Mouse (Mus musculus): Measurements from ENCODE around the gene Lrrc52.
A peak's percentile ranks its signal among the peaks of the same experiment; 100 is the strongest.

Lrrc52 gene

GRCm38 (mm10) chr1:167466765-167467426 is at the start of gene Lrrc52:
Gene Lrrc52 (minus strand): TSS chr1:167466780.
- peak; percentile 21 for DNase-seq (ENCODE audit: low read depth, low spot score)

GRCm38 (mm10) chr1:167511621-167512020 is 45.0 kb upstream of the Lrrc52 start:
- no peak for DNase-seq (ENCODE audit: low read depth, low spot score)

DNA sequence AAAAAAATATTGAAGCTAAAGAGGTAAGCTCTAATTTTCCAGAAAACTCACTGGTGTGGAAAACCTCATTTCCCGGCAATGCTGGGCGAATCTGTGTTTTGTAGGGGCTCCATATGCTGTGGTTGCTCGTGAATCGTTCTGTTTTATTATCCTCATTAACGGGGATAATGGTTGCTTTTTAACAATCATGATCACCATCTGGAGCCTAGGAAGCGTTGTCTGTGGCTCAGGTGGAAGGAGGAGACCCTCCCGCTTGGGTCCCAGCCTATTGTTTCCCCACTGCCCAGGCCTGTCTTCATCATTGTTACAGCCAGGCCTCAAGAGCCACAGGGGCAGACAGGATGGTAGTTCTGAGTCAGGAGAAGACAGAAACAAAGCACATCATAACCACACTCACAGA is 39.5 kb upstream of the Lrrc52 start:
- no peak for DNase-seq (ENCODE audit: low read depth, low spot score)

GRCm38 (mm10) chr1:167505427-167505826 is 38.8 kb upstream of the Lrrc52 start:
- DNase-seq (ENCODE audit: low read depth, low spot score) = peak; percentile 15

- DNase-seq (ENCODE audit: low read depth, low spot score) = no peak
These were observed 32.7 kb upstream of the Lrrc52 start for GRCm38 (mm10) chr1:167499097-167499850.

DNA sequence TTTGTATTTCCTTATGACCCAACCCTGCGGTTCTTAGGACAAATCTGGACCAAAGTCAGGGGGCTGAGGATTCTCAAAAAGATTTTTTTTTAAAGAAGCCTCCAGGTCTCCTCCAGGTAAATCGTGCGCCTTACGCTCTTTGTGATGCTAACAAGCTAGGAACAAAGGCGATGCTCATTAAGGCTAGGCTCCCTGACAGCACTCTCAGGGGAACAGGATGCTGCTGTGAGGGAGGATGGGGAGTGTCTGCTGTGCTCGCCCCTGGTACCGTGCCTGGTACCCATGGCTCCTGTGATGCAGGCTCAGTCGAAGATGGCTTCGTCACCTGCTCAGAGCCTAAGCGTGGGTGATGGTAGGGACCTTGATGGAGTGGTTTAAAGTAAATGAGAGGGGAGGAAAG is 31.4 kb upstream of the Lrrc52 start:
- peak; percentile 64 for DNase-seq (ENCODE audit: low read depth, low spot score)

GRCm38 (mm10) chr1:167497560-167497959 is 31.0 kb upstream of the Lrrc52 start:
- DNase-seq (ENCODE audit: low read depth, low spot score) = peak; percentile 41

DNA sequence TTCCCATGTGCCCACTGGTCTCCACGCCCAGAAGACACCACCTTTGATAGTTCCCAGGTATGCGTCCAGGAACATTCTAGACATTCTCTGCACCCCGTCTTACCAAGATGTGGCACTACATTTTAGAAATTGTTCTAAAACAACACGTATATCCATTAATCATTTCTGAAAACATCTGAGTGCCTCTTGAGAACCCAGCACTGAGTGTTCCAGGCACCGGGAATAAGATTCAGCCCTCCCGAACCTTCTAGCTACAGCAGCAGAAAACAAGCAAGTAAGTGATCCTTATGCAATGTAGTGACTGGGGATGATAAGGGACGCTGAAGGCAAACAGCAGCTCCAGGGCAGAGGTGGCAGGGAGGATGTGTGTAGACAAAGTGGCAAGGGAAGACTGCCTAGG is 24.9 kb upstream of the Lrrc52 start:
- no peak for DNase-seq (ENCODE audit: low read depth, low spot score)

GRCm38 (mm10) chr1:167487933-167488332 is 21.4 kb upstream of the Lrrc52 start:
- no peak for DNase-seq (ENCODE audit: low read depth, low spot score)

DNA sequence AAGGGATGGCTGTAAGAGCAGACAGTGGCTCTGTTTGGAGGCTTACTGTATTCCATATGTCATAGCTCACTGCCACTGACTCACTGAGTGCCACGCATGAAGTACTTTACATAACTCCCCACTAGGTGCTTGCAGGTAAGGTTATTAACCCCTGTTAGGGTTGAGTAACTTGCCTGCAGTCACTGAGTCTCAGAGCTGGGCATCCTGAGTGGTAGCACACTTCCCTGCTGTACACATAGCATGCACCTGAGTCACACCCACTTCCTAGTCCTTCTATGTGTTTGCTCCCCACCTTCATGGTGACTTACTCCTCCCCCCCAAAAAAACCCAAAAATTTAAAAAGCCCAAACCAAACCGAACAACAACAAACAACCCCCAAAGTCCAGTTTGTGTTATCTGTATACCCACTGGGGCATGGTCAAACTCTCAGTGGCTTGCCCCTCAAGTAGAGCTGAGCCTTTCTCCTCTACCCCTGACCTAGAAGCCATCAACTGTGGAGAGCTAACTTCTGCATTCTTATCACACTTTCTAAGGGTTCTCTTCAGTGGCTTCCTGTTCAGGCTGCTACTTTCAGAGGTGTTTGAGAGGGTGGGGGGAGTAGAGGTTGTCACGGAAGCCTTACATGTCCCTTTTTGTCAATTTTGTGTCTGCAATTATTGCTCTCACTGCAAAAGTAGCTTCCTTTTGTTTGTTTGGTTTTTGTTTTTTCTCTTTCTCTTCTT is 20.5 kb upstream of the Lrrc52 start:
- no peak for DNase-seq (ENCODE audit: low read depth, low spot score)

DNA sequence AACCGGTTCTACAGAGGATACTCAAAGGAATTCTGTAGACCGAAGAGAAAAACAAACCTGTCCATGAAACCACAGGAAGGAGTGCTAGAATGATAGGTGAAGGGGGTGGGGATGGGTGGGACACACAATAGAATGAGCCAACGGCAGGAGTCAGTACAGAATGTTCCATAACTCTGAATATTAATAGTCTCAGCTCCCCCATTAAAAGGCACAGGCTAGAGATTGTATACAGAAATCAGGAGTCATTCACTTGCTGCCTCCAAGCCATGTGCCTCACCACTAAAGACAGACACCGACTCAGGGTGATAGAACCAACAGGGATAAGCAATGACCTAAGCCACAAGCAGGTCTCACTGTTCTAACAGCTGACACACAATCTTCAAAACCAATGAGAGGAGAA is 16.3 kb upstream of the Lrrc52 start:
- DNase-seq (ENCODE audit: low read depth, low spot score) = no peak

DNA sequence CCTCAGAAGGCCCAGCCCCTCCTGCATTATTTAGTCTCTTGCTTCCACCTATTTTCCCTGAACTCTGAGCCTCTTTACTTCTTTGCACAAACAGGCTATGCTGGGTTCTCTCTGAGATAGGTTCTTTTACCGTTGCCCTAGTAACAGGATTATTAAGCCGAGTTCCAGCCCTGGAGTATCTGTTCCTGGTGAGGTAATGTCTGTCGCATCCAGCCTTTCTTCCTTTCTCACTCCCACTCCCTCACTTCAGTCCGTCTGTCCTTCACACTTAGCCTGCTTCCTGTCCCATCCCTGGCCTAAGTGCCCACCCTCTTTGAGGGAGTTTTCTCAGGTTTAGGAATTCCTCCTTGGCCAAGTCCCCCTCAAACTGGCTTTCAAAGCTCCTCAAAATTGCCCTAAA is 7.0 kb upstream of the Lrrc52 start:
- DNase-seq (ENCODE audit: low read depth, low spot score) = no peak

- no peak for DNase-seq (ENCODE audit: low read depth, low spot score)
These were observed 1.3 kb upstream of the Lrrc52 start for GRCm38 (mm10) chr1:167467916-167468315.

- DNase-seq (ENCODE audit: low read depth, low spot score) = no peak
These were observed 9.3 kb downstream of the Lrrc52 start for GRCm38 (mm10) chr1:167457311-167457710.

DNA sequence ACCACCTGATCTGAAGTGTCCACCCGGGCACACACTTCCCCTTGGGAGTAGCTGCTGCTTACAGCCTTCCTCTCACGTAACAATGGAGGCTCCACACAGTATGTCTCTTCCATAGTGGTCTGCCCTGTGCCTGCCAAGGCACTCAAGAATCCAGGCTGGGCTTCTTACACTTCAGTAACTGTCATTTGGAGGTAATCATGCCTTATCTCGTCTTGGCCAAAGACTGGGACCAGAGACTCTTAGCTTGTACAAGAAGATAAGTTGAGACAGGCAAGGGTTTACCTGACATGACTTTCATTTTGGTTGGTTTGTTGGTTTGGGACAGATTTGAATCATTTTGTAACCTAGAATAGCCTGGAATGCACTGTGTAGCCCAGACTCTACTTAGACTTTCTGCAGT is 13.5 kb downstream of the Lrrc52 start:
- DNase-seq (ENCODE audit: low read depth, low spot score) = no peak

DNA sequence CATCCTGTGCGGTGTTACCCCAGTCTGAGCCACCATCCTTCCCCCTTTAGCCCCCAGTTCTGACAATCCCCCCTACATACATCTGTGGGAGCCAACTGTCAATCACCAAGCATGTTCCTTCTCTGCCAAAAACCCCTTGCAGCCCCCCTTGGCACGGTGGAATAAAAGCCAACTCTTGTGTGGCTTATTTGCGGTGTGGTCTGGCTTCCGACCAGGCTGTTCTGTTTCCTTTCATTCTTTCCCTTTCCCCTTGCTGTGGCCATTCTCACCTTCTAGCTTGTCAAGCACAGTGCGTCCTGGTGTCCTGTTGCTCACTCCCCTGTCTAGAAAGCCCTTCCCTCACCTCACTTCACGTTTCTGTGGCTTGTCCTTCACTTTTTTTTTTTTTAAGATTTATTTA is 14.1 kb downstream of the Lrrc52 start:
- no peak for DNase-seq (ENCODE audit: low read depth, low spot score)

GRCm38 (mm10) chr1:167448598-167448997 is 18.0 kb downstream of the Lrrc52 start:
- DNase-seq (ENCODE audit: low read depth, low spot score) = peak; percentile 74

DNA sequence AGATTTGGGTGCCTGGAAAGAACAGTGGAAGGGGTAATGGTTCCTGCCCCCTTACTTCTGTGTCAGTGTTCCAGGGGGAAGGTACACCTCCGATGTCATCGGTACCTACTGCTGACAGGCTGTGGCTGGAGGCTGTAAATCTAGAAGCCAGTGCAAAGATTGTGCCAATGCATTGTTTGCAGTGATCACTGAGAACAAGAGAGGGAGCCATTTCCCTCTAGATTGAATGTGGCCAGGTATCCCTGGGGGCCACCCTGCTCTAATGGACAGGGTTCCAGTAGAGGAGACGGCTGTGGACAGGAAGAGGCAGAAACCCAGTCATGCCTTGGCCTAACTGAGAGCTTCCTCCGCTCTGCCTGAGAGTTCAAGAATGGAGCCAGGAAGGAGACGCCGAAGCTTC is 18.5 kb downstream of the Lrrc52 start:
- peak; percentile 8 for DNase-seq (ENCODE audit: low read depth, low spot score)

GRCm38 (mm10) chr1:167446516-167446915 is 20.1 kb downstream of the Lrrc52 start:
- peak; percentile 83 for DNase-seq (ENCODE audit: low read depth, low spot score)

GRCm38 (mm10) chr1:167445167-167445566 is 21.4 kb downstream of the Lrrc52 start:
- DNase-seq (ENCODE audit: low read depth, low spot score) = no peak

GRCm38 (mm10) chr1:167438231-167438885 is 28.2 kb downstream of the Lrrc52 start:
- no peak for DNase-seq (ENCODE audit: low read depth, low spot score)

- DNase-seq (ENCODE audit: low read depth, low spot score) = no peak
These were observed 29.5 kb downstream of the Lrrc52 start for GRCm38 (mm10) chr1:167437091-167437490.

Data from ZHBTc4 (cell line).